Mouse (Mus musculus): ENCODE data around the gene Rpl35. TPM values are rescaled to one million over a fixed set of nuclear protein-coding genes. Genes with fewer than 3 reads are reported as not detected.

The Rpl35 gene
- polyA plus RNA-seq (2012; ENCODE audit: low replicate concordance), result 126 and 224 TPM in 2 replicates

DNA sequence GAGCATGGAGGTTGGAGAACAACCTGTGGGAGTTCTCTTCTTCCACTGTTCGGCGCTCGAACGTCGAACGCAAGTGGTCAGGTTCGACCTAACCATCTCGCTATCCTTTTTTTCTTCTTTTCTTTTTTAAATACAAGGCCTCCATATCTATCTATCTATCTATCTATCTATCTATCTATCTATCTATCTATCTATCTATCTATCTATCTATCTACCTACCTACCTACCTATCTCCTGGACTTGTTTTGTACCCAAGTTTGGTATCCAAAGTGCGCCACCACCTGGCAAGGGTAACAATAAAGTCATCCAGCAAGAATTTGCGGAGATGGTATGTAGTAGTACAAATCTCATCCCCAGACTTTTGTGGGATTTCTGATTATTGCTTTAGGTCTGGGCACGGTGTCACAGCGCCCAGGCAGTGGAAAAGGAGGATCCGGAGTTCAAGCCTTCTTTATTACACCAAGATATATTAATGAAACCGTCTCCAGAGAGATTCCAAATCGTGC lies at the start of gene Rpl35:
Gene Rpl35, minus strand, starts transcription at position 51 of the 506 bp plus-strand sequence.

DNA sequence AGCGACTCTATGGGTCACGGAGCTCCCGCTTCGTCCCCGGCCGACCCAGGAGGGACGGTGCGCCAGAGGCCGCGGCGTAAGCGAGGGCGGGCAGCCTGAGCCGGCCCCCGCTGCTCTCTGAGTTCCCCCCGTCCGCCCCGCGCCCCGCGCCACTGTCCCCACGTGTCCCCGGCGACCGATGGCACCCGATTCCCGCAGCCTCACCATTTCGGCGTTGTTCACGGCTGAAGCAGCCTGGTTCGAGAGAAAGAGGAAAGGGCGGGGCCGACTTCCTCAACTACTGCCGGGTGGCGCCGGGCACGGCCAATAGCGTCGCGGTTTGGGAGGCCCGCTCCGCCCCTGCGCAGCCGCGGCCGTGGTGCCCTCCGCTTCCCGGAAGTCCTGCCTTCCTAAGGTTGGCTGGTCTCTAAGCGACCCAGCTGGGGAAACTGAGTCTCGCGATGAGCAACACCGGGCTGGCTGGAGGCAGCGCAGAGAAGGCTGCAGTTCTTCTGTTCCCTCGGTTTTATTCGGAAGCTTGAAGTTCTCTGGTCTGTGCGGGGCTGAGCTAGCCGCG lies 466 bp downstream of the Rpl35 start, which contains the start of gene Arpc5l:
Gene Arpc5l, plus strand, starts transcription at position 469 of the 556 bp plus-strand sequence.

DNA sequence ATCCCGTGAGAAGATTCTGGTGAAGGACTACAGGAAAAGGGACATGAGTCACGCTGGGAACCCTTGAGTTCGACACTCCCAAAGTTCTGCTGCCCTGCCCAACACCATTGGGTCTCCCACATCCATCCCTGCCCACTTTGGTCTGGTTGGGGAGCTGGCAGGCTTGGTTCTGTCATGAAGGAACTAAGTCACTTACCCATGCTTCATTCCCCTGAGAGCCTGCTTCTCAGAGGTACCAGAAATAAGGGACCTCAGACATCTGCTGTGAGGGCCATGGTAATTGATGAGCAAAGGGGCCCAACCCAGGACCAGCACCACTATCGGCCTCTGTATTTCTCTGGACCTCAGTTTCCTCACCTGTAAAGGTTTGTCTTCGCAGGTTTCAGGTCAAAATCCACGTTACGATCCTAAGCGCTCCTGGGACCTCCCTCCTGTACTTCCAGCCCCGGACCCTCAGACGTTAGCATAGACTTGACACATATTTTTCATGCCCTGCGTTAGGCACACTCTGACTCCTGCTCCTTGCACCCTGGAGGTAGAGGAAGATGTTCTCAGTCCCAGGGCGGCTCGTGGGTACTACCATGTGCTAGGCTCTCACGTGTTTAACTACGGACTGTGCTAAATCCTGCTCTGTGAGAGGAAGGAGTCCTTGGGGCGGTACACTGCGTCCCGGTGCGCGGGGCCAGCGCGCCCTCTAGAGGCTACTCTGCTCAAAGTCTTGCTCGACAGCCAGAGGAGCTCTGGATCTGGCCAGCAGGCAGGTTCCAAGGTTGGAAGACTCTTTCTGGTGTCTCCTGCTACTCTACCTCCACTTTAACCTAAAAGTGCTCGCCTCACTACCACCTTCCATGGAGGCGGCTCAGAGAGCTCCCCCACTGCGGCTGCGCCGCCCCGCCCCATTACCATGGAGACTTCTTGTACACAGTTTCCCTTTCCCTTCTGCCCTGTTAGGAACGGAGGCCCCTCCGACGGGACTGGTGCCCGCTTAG lies 7.7 kb downstream of the Rpl35 start, which contains the start of gene Wdr38:
Gene Wdr38, plus strand, starts transcription at position 91 of the 989 bp plus-strand sequence.

Other genes with a start within 250 kb of the Rpl35 start
- gene Nr6a1, start 77.9 kb downstream of the Rpl35 start, polyA plus RNA-seq (2012; ENCODE audit: low replicate concordance), result 0.38 and 0.79 TPM in 2 replicates
- 0.10 and 0.20 TPM in 2 replicates for gene Olfml2a, start 73.6 kb downstream of the Rpl35 start, polyA plus RNA-seq (2012; ENCODE audit: low replicate concordance)
- gene Wdr38, start 8.1 kb downstream of the Rpl35 start, polyA plus RNA-seq (2012; ENCODE audit: low replicate concordance), result 0.06 TPM in 1 of 2 replicates, not detected in the other
- 67.3 and 124 TPM in 2 replicates for gene Arpc5l, start 276 bp downstream of the Rpl35 start, polyA plus RNA-seq (2012; ENCODE audit: low replicate concordance)
- gene Golga1, start 59.9 kb upstream of the Rpl35 start, polyA plus RNA-seq (2012; ENCODE audit: low replicate concordance), result 1.4 and 3.1 TPM in 2 replicates
- gene Scai, start 185.1 kb upstream of the Rpl35 start, polyA plus RNA-seq (2012; ENCODE audit: low replicate concordance), result 58.1 and 134 TPM in 2 replicates
- gene Ppp6c, start 220.8 kb upstream of the Rpl35 start, polyA plus RNA-seq (2012; ENCODE audit: low replicate concordance), result 0.87 and 6.5 TPM in 2 replicates